Mouse (Mus musculus) testis, adult 2 months (tissue): ENCODE results near the gene Aif1.

Experiments
- CTCF ChIP-seq: fragments of 200-500 bp; IDR thresholded peaks from 2 replicates; pipeline ENCODE4 v1.5.1; 2012; ENCODE audit warnings: low read depth, mild to moderate bottlenecking, inconsistent platforms, low read length, moderate library complexity; ENCODE audit not compliant: control insufficient read depth, insufficient read depth, insufficient replicate concordance
- POLR2A ChIP-seq: fragments of 200-500 bp; IDR thresholded peaks from 2 replicates; pipeline ENCODE4 v1.6.1; 2012; ENCODE audit warnings: low read depth, mild to moderate bottlenecking, inconsistent platforms, low read length, moderate library complexity; ENCODE audit not compliant: control insufficient read depth

- TF ChIP-seq CTCF (no peak), POLR2A (no peak)
These were observed 19.2 kb upstream of the Aif1 start for GRCm38 (mm10) chr17:35194844-35195630.
